Mouse (Mus musculus): ENCODE measurements around the gene Pdia2. TPM values are rescaled to one million over a fixed set of nuclear protein-coding genes. Genes with fewer than 3 reads are reported as not detected.

Gene Pdia2
- polyA plus RNA-seq, 1 experiment from 2014 or later, result 16.3 TPM

GRCm38 (mm10) chr17:26239551-26239950, 40.7 kb upstream of the Pdia2 start:
- WGBS, result 42% methylated on average over 2 of the region's 2 CpGs
- no peak for ATAC-seq
- no peaks in the 10 kb centered on the region for H3K36me3 ChIP-seq (ENCODE audit: control insufficient read depth, insufficient read depth)
- H3K4me1 ChIP-seq (replicated peaks; ENCODE audit: control insufficient read depth, insufficient read depth, low read length), result 0 out of 2 replicates have a peak, but pooled peaks cover 5% of the 10 kb centered on the region
- no peaks in the 10 kb centered on the region for H3K27me3 ChIP-seq (replicated peaks; ENCODE audit: control insufficient read depth, insufficient read depth, low read length)
- H3K4me3 ChIP-seq (ENCODE audit: low read depth, low read length), result no peak overlapping the region
- H3K9ac ChIP-seq (ENCODE audit: low read depth, low read length), result no peak overlapping the region
- H3K9me3 ChIP-seq (ENCODE audit: control insufficient read depth), result no peaks in the 10 kb centered on the region
- H3K27ac ChIP-seq (ENCODE audit: low read depth, low read length), result peak overlapping the region; percentile 68; the same call in 1 of the 2 replicates
- TF ChIP-seq CTCF (IDR thresholded peaks at IDR 0.05; ENCODE audit: low read depth), result no peak
- 0 out of 2 replicates have a peak overlapping the region, but pooled peaks have one; percentile 14 for H3K4me2 ChIP-seq (replicated peaks; ENCODE audit: low read depth)

GRCm38 (mm10) chr17:26237667-26238066, 38.8 kb upstream of the Pdia2 start:
- Histone ChIP-seq H3K27me3 (replicated peaks; ENCODE audit: control insufficient read depth, insufficient read depth, low read length) (no peaks in the 10 kb centered on the region), H3K9me3 (ENCODE audit: control insufficient read depth) (no peaks in the 10 kb centered on the region), H3K9ac (ENCODE audit: low read depth, low read length) (no peak overlapping the region), H3K4me1 (replicated peaks; ENCODE audit: control insufficient read depth, insufficient read depth, low read length) (0 out of 2 replicates have a peak, but pooled peaks cover 5% of the 10 kb centered on the region), H3K36me3 (ENCODE audit: control insufficient read depth, insufficient read depth) (no peaks in the 10 kb centered on the region), H3K27ac (ENCODE audit: low read depth, low read length) (peak overlapping the region; percentile 50; the same call in 1 of the 2 replicates), H3K4me3 (ENCODE audit: low read depth, low read length) (no peak overlapping the region), H3K4me2 (replicated peaks; ENCODE audit: low read depth) (peak overlapping the region; percentile 50)
- TF ChIP-seq CTCF (IDR thresholded peaks at IDR 0.05; ENCODE audit: low read depth), result no peak
- peak; percentile 82 for ATAC-seq
- WGBS, result 41% methylated on average over 10 of the region's 10 CpGs

GRCm38 (mm10) chr17:26235077-26235815, 36.4 kb upstream of the Pdia2 start:
- H3K4me2 ChIP-seq (replicated peaks; ENCODE audit: low read depth), result peak overlapping the region; percentile 14; the same call in 1 of the 2 replicates

GRCm38 (mm10) chr17:26234386-26234785, 35.5 kb upstream of the Pdia2 start:
- no peak overlapping the region for H3K4me2 ChIP-seq (replicated peaks; ENCODE audit: low read depth)
- ATAC-seq, result no peak; the same call in 1 of the 2 replicates
- no peak overlapping the region for H3K9ac ChIP-seq (ENCODE audit: low read depth, low read length)
- H3K4me1 ChIP-seq (replicated peaks; ENCODE audit: control insufficient read depth, insufficient read depth, low read length), result no peaks in the 10 kb centered on the region
- no peak overlapping the region for H3K4me3 ChIP-seq (ENCODE audit: low read depth, low read length)
- no peaks in the 10 kb centered on the region for H3K9me3 ChIP-seq (ENCODE audit: control insufficient read depth)
- TF ChIP-seq CTCF (IDR thresholded peaks at IDR 0.05; ENCODE audit: low read depth), result peak; percentile 33; the same call in 1 of the 2 replicates
- H3K27ac ChIP-seq (ENCODE audit: low read depth, low read length), result no peak overlapping the region; the same call in 1 of the 2 replicates
- no peaks in the 10 kb centered on the region for H3K27me3 ChIP-seq (replicated peaks; ENCODE audit: control insufficient read depth, insufficient read depth, low read length)
- peaks cover 3% of the 10 kb centered on the region; the same call in 1 of the 2 replicates for H3K36me3 ChIP-seq (ENCODE audit: control insufficient read depth, insufficient read depth)
- 56% methylated on average over 8 of the region's 8 CpGs for WGBS

More at GRCm38 (mm10) chr17:26235077-26235815, 36.4 kb upstream of the Pdia2 start:
- no peak overlapping the region for H3K9ac ChIP-seq (ENCODE audit: low read depth, low read length)
- no peak for ATAC-seq
- H3K27ac ChIP-seq (ENCODE audit: low read depth, low read length), result peak overlapping the region; percentile 60; the same call in 1 of the 2 replicates
- 34% methylated on average over 13 of the region's 13 CpGs for WGBS
- no peaks in the 10 kb centered on the region; the same call in 1 of the 2 replicates for H3K36me3 ChIP-seq (ENCODE audit: control insufficient read depth, insufficient read depth)
- no peaks in the 10 kb centered on the region for H3K4me1 ChIP-seq (replicated peaks; ENCODE audit: control insufficient read depth, insufficient read depth, low read length)
- no peaks in the 10 kb centered on the region for H3K27me3 ChIP-seq (replicated peaks; ENCODE audit: control insufficient read depth, insufficient read depth, low read length)
- TF ChIP-seq CTCF (IDR thresholded peaks at IDR 0.05; ENCODE audit: low read depth), result no peak
- no peak overlapping the region for H3K4me3 ChIP-seq (ENCODE audit: low read depth, low read length)
- H3K9me3 ChIP-seq (ENCODE audit: control insufficient read depth), result no peaks in the 10 kb centered on the region

- Histone ChIP-seq H3K36me3 (ENCODE audit: control insufficient read depth, insufficient read depth) (peaks cover 3% of the 10 kb centered on the region; the same call in 1 of the 2 replicates), H3K4me3 (ENCODE audit: low read depth, low read length) (no peak overlapping the region), H3K9me3 (ENCODE audit: control insufficient read depth) (no peaks in the 10 kb centered on the region), H3K27me3 (replicated peaks; ENCODE audit: control insufficient read depth, insufficient read depth, low read length) (no peaks in the 10 kb centered on the region), H3K27ac (ENCODE audit: low read depth, low read length) (no peak overlapping the region), H3K9ac (ENCODE audit: low read depth, low read length) (no peak overlapping the region), H3K4me2 (replicated peaks; ENCODE audit: low read depth) (no peak overlapping the region), H3K4me1 (replicated peaks; ENCODE audit: control insufficient read depth, insufficient read depth, low read length) (no peaks in the 10 kb centered on the region)
- no peak for ATAC-seq
- TF ChIP-seq CTCF (IDR thresholded peaks at IDR 0.05; ENCODE audit: low read depth), result peak; percentile 56
- WGBS, result 79% methylated on average over 8 of the region's 8 CpGs
Measured at GRCm38 (mm10) chr17:26232863-26233262, 34.0 kb upstream of the Pdia2 start.

- Histone ChIP-seq H3K9ac (ENCODE audit: low read depth, low read length) (no peak overlapping the region), H3K4me1 (replicated peaks; ENCODE audit: control insufficient read depth, insufficient read depth, low read length) (0 out of 2 replicates have a peak, but pooled peaks cover 2% of the 10 kb centered on the region), H3K4me2 (replicated peaks; ENCODE audit: low read depth) (no peak overlapping the region), H3K36me3 (ENCODE audit: control insufficient read depth, insufficient read depth) (peaks cover 3% of the 10 kb centered on the region; the same call in 1 of the 2 replicates), H3K27ac (ENCODE audit: low read depth, low read length) (no peak overlapping the region), H3K27me3 (replicated peaks; ENCODE audit: control insufficient read depth, insufficient read depth, low read length) (no peaks in the 10 kb centered on the region), H3K4me3 (ENCODE audit: low read depth, low read length) (no peak overlapping the region), H3K9me3 (ENCODE audit: control insufficient read depth) (no peaks in the 10 kb centered on the region)
- TF ChIP-seq CTCF (IDR thresholded peaks at IDR 0.05; ENCODE audit: low read depth), result no peak
- ATAC-seq, result no peak
- WGBS, result 88% methylated on average over 5 of the region's 5 CpGs
Measured at GRCm38 (mm10) chr17:26231156-26231555, 32.3 kb upstream of the Pdia2 start.

All from intestine, postnatal 0 days (tissue).